Mouse (Mus musculus): ENCODE measurements around the gene Sparcl1. TPM values are rescaled to one million over a fixed set of nuclear protein-coding genes. Genes with fewer than 3 reads are reported as not detected.

Gene Sparcl1
- total RNA-seq, 1 experiment = 0.13 TPM

GRCm38 (mm10) chr5:104137920-104138541 lies 24.5 kb upstream of the Sparcl1 start:
- Histone ChIP-seq H3K4me1 (ENCODE audit: control insufficient read depth in 2 of 2, insufficient read depth in 2 of 2, low read length in 2 of 2, poor library complexity in 1 of 2) (no peaks in the 10 kb centered on the region), H3K27ac (ENCODE audit: insufficient read depth, low read depth, low read length, poor library complexity, severe bottlenecking) (no peak overlapping the region)
- in situ Hi-C loops (cut with MboI; ENCODE audit: low sequenced_read_pairs in 2 of 2, unreplicated experiment in 2 of 2) = no loop called here

GRCm38 (mm10) chr5:104133752-104134151 lies 20.2 kb upstream of the Sparcl1 start:
- no peaks in the 10 kb centered on the region for H3K9me3 ChIP-seq (ENCODE audit: control insufficient read depth, insufficient read depth, low read depth, low read length)
- H3K27ac ChIP-seq (ENCODE audit: insufficient read depth, low read depth, low read length, poor library complexity, severe bottlenecking) = no peak overlapping the region
- in situ Hi-C loops (cut with MboI; ENCODE audit: low sequenced_read_pairs in 2 of 2, unreplicated experiment in 2 of 2) = no loop called here
- no peaks in the 10 kb centered on the region for H3K4me1 ChIP-seq (ENCODE audit: control insufficient read depth in 2 of 2, insufficient read depth in 2 of 2, low read length in 2 of 2, poor library complexity in 1 of 2)
- TF ChIP-seq ZNF384 (IDR thresholded peaks at IDR 0.05; ENCODE audit: low read depth, low read length) (no peak), HCFC1 (IDR thresholded peaks at IDR 0.05; ENCODE audit: borderline replicate concordance, insufficient read depth, low read length) (no peak), ZC3H11A (IDR thresholded peaks at IDR 0.05; ENCODE audit: borderline replicate concordance, low read depth, low read length) (no peak), MAFK (IDR thresholded peaks at IDR 0.05; ENCODE audit: insufficient read depth, low read depth, low read length) (no peak), CHD2 (IDR thresholded peaks at IDR 0.05; ENCODE audit: low read depth, low read length) (no peak)
- no peak overlapping the region for H3K4me3 ChIP-seq (ENCODE audit: insufficient read depth in 1 of 2, low read depth in 1 of 2, low read length in 2 of 2, poor library complexity in 1 of 2, severe bottlenecking in 1 of 2)
- H3K9ac ChIP-seq (ENCODE audit: insufficient read depth, low read depth, low read length, poor library complexity, severe bottlenecking) = no peak overlapping the region
- no peaks in the 10 kb centered on the region for H3K36me3 ChIP-seq (ENCODE audit: control insufficient read depth, insufficient read depth, low read length, poor library complexity, severe bottlenecking)
- no peak for DNase-seq (ENCODE audit: low read depth, low spot score)

More at GRCm38 (mm10) chr5:104137920-104138541, 24.5 kb upstream of the Sparcl1 start:
- no peak overlapping the region for H3K4me3 ChIP-seq (ENCODE audit: insufficient read depth in 1 of 2, low read depth in 1 of 2, low read length in 2 of 2, poor library complexity in 1 of 2, severe bottlenecking in 1 of 2)
- DNase-seq (ENCODE audit: low read depth, low spot score) = no peak
- H3K9me3 ChIP-seq (ENCODE audit: control insufficient read depth, insufficient read depth, low read depth, low read length) = no peaks in the 10 kb centered on the region
- no peaks in the 10 kb centered on the region for H3K36me3 ChIP-seq (ENCODE audit: control insufficient read depth, insufficient read depth, low read length, poor library complexity, severe bottlenecking)
- no peak overlapping the region for H3K9ac ChIP-seq (ENCODE audit: insufficient read depth, low read depth, low read length, poor library complexity, severe bottlenecking)
- TF ChIP-seq ZC3H11A (IDR thresholded peaks at IDR 0.05; ENCODE audit: borderline replicate concordance, low read depth, low read length) (no peak), CHD2 (IDR thresholded peaks at IDR 0.05; ENCODE audit: low read depth, low read length) (no peak), MAFK (IDR thresholded peaks at IDR 0.05; ENCODE audit: insufficient read depth, low read depth, low read length) (no peak), ZNF384 (IDR thresholded peaks at IDR 0.05; ENCODE audit: low read depth, low read length) (no peak), HCFC1 (IDR thresholded peaks at IDR 0.05; ENCODE audit: borderline replicate concordance, insufficient read depth, low read length) (no peak)

- TF ChIP-seq ZC3H11A (IDR thresholded peaks at IDR 0.05; ENCODE audit: borderline replicate concordance, low read depth, low read length) (no peak), HCFC1 (IDR thresholded peaks at IDR 0.05; ENCODE audit: borderline replicate concordance, insufficient read depth, low read length) (no peak), ZNF384 (IDR thresholded peaks at IDR 0.05; ENCODE audit: low read depth, low read length) (no peak), MAFK (IDR thresholded peaks at IDR 0.05; ENCODE audit: insufficient read depth, low read depth, low read length) (no peak), CHD2 (IDR thresholded peaks at IDR 0.05; ENCODE audit: low read depth, low read length) (no peak)
- H3K4me1 ChIP-seq (ENCODE audit: control insufficient read depth in 2 of 2, insufficient read depth in 2 of 2, low read length in 2 of 2, poor library complexity in 1 of 2) = no peaks in the 10 kb centered on the region
- no peak overlapping the region for H3K9ac ChIP-seq (ENCODE audit: insufficient read depth, low read depth, low read length, poor library complexity, severe bottlenecking)
- in situ Hi-C loops (cut with MboI; ENCODE audit: low sequenced_read_pairs in 2 of 2, unreplicated experiment in 2 of 2) = no loop called here
- H3K36me3 ChIP-seq (ENCODE audit: control insufficient read depth, insufficient read depth, low read length, poor library complexity, severe bottlenecking) = no peaks in the 10 kb centered on the region
- H3K9me3 ChIP-seq (ENCODE audit: control insufficient read depth, insufficient read depth, low read depth, low read length) = no peaks in the 10 kb centered on the region
- H3K27ac ChIP-seq (ENCODE audit: insufficient read depth, low read depth, low read length, poor library complexity, severe bottlenecking) = no peak overlapping the region
- no peak for DNase-seq (ENCODE audit: low read depth, low spot score)
- H3K4me3 ChIP-seq (ENCODE audit: insufficient read depth in 1 of 2, low read depth in 1 of 2, low read length in 2 of 2, poor library complexity in 1 of 2, severe bottlenecking in 1 of 2) = no peak overlapping the region
Observed at GRCm38 (mm10) chr5:104131544-104131943, 18.0 kb upstream of the Sparcl1 start.

- no peaks in the 10 kb centered on the region for H3K9me3 ChIP-seq (ENCODE audit: control insufficient read depth, insufficient read depth, low read depth, low read length)
- TF ChIP-seq CHD2 (IDR thresholded peaks at IDR 0.05; ENCODE audit: low read depth, low read length) = no peak
- in situ Hi-C loops (cut with MboI; ENCODE audit: low sequenced_read_pairs in 2 of 2, unreplicated experiment in 2 of 2) = no loop called here
Observed at GRCm38 (mm10) chr5:104130891-104131290, 17.4 kb upstream of the Sparcl1 start.

More at GRCm38 (mm10) chr5:104130891-104131290, 17.4 kb upstream of the Sparcl1 start:
- no peaks in the 10 kb centered on the region for H3K4me1 ChIP-seq (ENCODE audit: control insufficient read depth in 2 of 2, insufficient read depth in 2 of 2, low read length in 2 of 2, poor library complexity in 1 of 2)
- no peak overlapping the region for H3K9ac ChIP-seq (ENCODE audit: insufficient read depth, low read depth, low read length, poor library complexity, severe bottlenecking)
- no peak overlapping the region for H3K27ac ChIP-seq (ENCODE audit: insufficient read depth, low read depth, low read length, poor library complexity, severe bottlenecking)
- no peak overlapping the region for H3K4me3 ChIP-seq (ENCODE audit: insufficient read depth in 1 of 2, low read depth in 1 of 2, low read length in 2 of 2, poor library complexity in 1 of 2, severe bottlenecking in 1 of 2)
- H3K36me3 ChIP-seq (ENCODE audit: control insufficient read depth, insufficient read depth, low read length, poor library complexity, severe bottlenecking) = no peaks in the 10 kb centered on the region
- DNase-seq (ENCODE audit: low read depth, low spot score) = no peak
